Mouse (Mus musculus) heart, postnatal 25 days (tissue): ENCODE results near the gene Tapbp. TPM values are rescaled to one million over a fixed set of nuclear protein-coding genes. Genes with fewer than 3 reads are reported as not detected.
"Not testable (repeated sequence)": the region's sequence is repeated elsewhere in the genome, so short reads cannot be mapped to it uniquely, and the experiment has no call there.

ENCODE experiments used
- DNase-seq: peaks from one replicate; pipeline ENCODE4 v3.0.0; 2022; ENCODE audit warnings: low spot score
- intact Hi-C: fragments of 180-260 bp; cut with DNase I; formaldehyde crosslinking; loops from one replicate; pipeline ENCODE4 v1.15.1; 2025
- total RNA-seq, 2 experiments: library from RNA; stranded (reverse); gene quantifications; 2 replicates each; pipeline ENCODE4 v1.2.3; 2021

The Tapbp gene
- 100 to 1,000 TPM in 1 of 2 experiments, 10 to 100 TPM in 1; 93.5 to 104 TPM for total RNA-seq

- peak; percentile 95 for DNase-seq
- intact Hi-C loops, result no loop called here
These were observed at the start of gene Tapbp, which contains the start of gene Zbtb22 for GRCm38 (mm10) chr17:33915671-33916250. TSS of gene Tapbp (plus strand) at chr17:33915899. TSS of gene Zbtb22 (plus strand) at chr17:33915904.

GRCm38 (mm10) chr17:33873537-33873936 is 42.2 kb upstream of the Tapbp start, which contains the start of gene Gm7029:
TSS of gene Gm7029 (plus strand) at chr17:33873837.
- DNase-seq, intact Hi-C loops: not testable (repeated sequence)

GRCm38 (mm10) chr17:33874411-33874810 is 41.3 kb upstream of the Tapbp start:
- intact Hi-C loops, result no loop called here
- no peak for DNase-seq

- intact Hi-C loops, DNase-seq: not testable (repeated sequence)
These were observed 39.9 kb upstream of the Tapbp start for GRCm38 (mm10) chr17:33875797-33876196.

- DNase-seq, intact Hi-C loops: not testable (repeated sequence)
These were observed 31.4 kb upstream of the Tapbp start for GRCm38 (mm10) chr17:33884320-33884719.

GRCm38 (mm10) chr17:33887802-33888201 is 27.9 kb upstream of the Tapbp start:
- DNase-seq, result not testable (repeated sequence)

GRCm38 (mm10) chr17:33888230-33888629 is 27.5 kb upstream of the Tapbp start:
- intact Hi-C loops, DNase-seq: not testable (repeated sequence)

More at GRCm38 (mm10) chr17:33887802-33888201, 27.9 kb upstream of the Tapbp start:
- intact Hi-C loops, result not testable (repeated sequence)

- DNase-seq, intact Hi-C loops: not testable (repeated sequence)
These were observed 25.7 kb upstream of the Tapbp start for GRCm38 (mm10) chr17:33889941-33890532.

GRCm38 (mm10) chr17:33890533-33891059 is 25.1 kb upstream of the Tapbp start, which contains the start of gene Kifc1:
TSS of gene Kifc1 (minus strand) at chr17:33890661.
- DNase-seq, result peak; percentile 99
- intact Hi-C loops, result no loop called here

GRCm38 (mm10) chr17:33891357-33891756 is 24.3 kb upstream of the Tapbp start:
- intact Hi-C loops, result no loop called here
- no peak for DNase-seq

- DNase-seq, intact Hi-C loops: not testable (repeated sequence)
These were observed 23.8 kb upstream of the Tapbp start for GRCm38 (mm10) chr17:33891892-33892291.

- intact Hi-C loops, result no loop called here
These were observed 23.3 kb upstream of the Tapbp start for GRCm38 (mm10) chr17:33892429-33892828.

GRCm38 (mm10) chr17:33893011-33893410 is 22.7 kb upstream of the Tapbp start:
- DNase-seq, intact Hi-C loops: not testable (repeated sequence)

More at GRCm38 (mm10) chr17:33892429-33892828, 23.3 kb upstream of the Tapbp start:
- no peak for DNase-seq

GRCm38 (mm10) chr17:33897114-33897794 is 18.4 kb upstream of the Tapbp start:
- no peak for DNase-seq
- intact Hi-C loops, result loop anchor here (2.0 kb wide), 1 partner anchor 24 kb away; no protein-coding TSS in a partner anchor

- intact Hi-C loops, result not testable (repeated sequence)
These were observed 17.5 kb upstream of the Tapbp start for GRCm38 (mm10) chr17:33898193-33898592.

GRCm38 (mm10) chr17:33899642-33900041 is 16.1 kb upstream of the Tapbp start:
- intact Hi-C loops, result no loop called here
- DNase-seq, result no peak

More at GRCm38 (mm10) chr17:33898193-33898592, 17.5 kb upstream of the Tapbp start:
- not testable (repeated sequence) for DNase-seq

GRCm38 (mm10) chr17:33900281-33900988 is 15.3 kb upstream of the Tapbp start:
- intact Hi-C loops, result no loop called here
- no peak for DNase-seq

- intact Hi-C loops, result no loop called here
These were observed 14.7 kb upstream of the Tapbp start for GRCm38 (mm10) chr17:33900989-33901314.

GRCm38 (mm10) chr17:33901653-33902052 is 14.0 kb upstream of the Tapbp start:
- intact Hi-C loops, result no loop called here
- DNase-seq, result no peak

More at GRCm38 (mm10) chr17:33900989-33901314, 14.7 kb upstream of the Tapbp start:
- no peak for DNase-seq

- intact Hi-C loops, result no loop called here
- DNase-seq, result no peak
These were observed 13.6 kb upstream of the Tapbp start for GRCm38 (mm10) chr17:33902079-33902478.
